Mouse (Mus musculus) lung, embryonic 15.5 days (tissue): ENCODE measurements around the gene Chn1. TPM values are rescaled to one million over a fixed set of nuclear protein-coding genes. Genes with fewer than 3 reads are reported as not detected.

Experiments
- ATAC-seq: fragments of 200-750 bp; cut with Nextera tagmentation; 2 replicates; pipeline ENCODE4 v1.8.0; 2017; ENCODE audit warnings: moderate number of reproducible peaks, borderline replicate concordance; ENCODE audit not compliant: low FRiP score, low TSS enrichment; ENCODE audit errors: extremely low read depth
- H3K27ac ChIP-seq: fragments of 300-500 bp; sonication (generic); 2 replicates; pipeline ENCODE4 v1.5.1; 2015; ENCODE audit warnings: moderate library complexity, mild to moderate bottlenecking, inconsistent platforms
- H3K27me3 ChIP-seq: fragments of 300-500 bp; sonication (generic); 2 replicates; pipeline ENCODE4 v1.6.1; 2015; ENCODE audit warnings: inconsistent platforms
- H3K36me3 ChIP-seq: fragments of 300-500 bp; sonication (generic); 2 replicates; pipeline ENCODE4 v1.6.1; 2015; ENCODE audit warnings: inconsistent platforms
- H3K4me1 ChIP-seq: fragments of 300-500 bp; sonication (generic); 2 replicates; pipeline ENCODE4 v1.6.1; 2015; ENCODE audit warnings: inconsistent platforms
- H3K4me2 ChIP-seq: fragments of 300-500 bp; sonication (generic); 2 replicates; pipeline ENCODE4 v1.6.1; 2015; ENCODE audit warnings: inconsistent platforms, mild to moderate bottlenecking, moderate library complexity
- H3K4me3 ChIP-seq: fragments of 300-500 bp; sonication (generic); 2 replicates; pipeline ENCODE4 v1.5.1; 2015; ENCODE audit warnings: mild to moderate bottlenecking, inconsistent platforms
- H3K9ac ChIP-seq: fragments of 300-500 bp; sonication (generic); 2 replicates; pipeline ENCODE4 v1.6.1; 2015; ENCODE audit warnings: inconsistent platforms
- H3K9me3 ChIP-seq: fragments of 300-500 bp; sonication (generic); 2 replicates; pipeline ENCODE4 v1.6.1; 2016; ENCODE audit warnings: inconsistent platforms
- WGBS: fragments of 180-500 bp; shearing (Covaris S2); methylation state at CpG from one replicate; pipeline ENCODE4 v1.1.7; 2015; 5-methylcytosine and 5-hydroxymethylcytosine counted together
- polyA plus RNA-seq: library from polyadenylated mRNA; unstranded; fragments of >200 nt; fragmentation: Nextera tagmentation; extraction: Ambion mirVana; gene quantifications from 2 replicates; pipeline ENCODE4 v1.2.1, GENCODE M21; 2015

Chn1 gene
- polyA plus RNA-seq, 1 experiment from 2014 or later = 60.8 TPM

DNA sequence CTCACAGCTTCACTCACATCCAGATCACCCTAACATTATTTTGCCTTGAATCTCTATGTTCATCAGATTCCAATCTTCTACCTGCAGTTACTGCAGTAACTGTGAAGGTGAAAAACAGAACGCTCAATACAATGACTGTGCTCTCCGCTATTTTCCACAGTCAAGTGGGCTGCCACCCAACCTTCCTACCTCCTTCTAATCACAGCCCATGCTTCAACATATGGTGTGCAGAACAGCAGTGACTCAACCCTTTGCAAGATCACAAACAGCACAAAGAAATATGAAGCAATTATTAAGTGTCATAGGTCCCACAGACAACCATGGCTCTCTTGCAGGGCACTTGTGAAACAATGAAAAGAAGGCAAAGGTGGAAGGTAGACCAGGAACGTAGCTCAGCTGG lies 33.9 kb downstream of the Chn1 start:
- Histone ChIP-seq H3K27me3 (no peaks in the 10 kb centered on the region), H3K4me3 (no peak overlapping the region), H3K4me2 (no peak overlapping the region), H3K36me3 (no peaks in the 10 kb centered on the region), H3K27ac (no peak overlapping the region), H3K9ac (no peak overlapping the region), H3K9me3 (no peaks in the 10 kb centered on the region), H3K4me1 (peaks cover 22% of the 10 kb centered on the region)
- ATAC-seq = no peak
- WGBS = 84% methylated on average over 3 of the region's 3 CpGs

DNA sequence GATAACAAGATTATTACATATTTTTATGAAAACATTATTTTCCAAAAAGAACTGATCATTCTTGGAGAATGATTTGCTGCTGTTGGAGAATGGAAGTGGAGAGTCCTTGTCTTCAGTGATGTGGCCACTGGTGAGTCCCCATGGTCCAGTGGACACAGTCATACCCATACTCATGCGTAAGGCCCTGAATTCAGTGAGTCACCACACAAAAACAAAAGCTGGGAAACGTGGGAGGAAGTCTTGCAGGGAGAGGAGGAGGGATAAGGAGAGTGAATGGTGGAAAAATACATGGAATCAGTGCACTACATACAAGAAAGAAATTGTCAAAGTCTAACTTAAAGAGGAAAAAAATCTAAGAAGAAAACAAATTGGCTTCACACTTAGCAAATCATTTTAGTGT lies 47.3 kb downstream of the Chn1 start:
- no peaks in the 10 kb centered on the region for H3K9me3 ChIP-seq
- H3K4me3 ChIP-seq = no peak overlapping the region
- 76% methylated on average over 2 of the region's 2 CpGs for WGBS
- no peak overlapping the region for H3K9ac ChIP-seq
- H3K4me1 ChIP-seq = peaks cover 12% of the 10 kb centered on the region; the same call in 1 of the 2 replicates
- no peak overlapping the region for H3K27ac ChIP-seq
- no peaks in the 10 kb centered on the region for H3K27me3 ChIP-seq
- H3K4me2 ChIP-seq = no peak overlapping the region
- ATAC-seq = no peak
- H3K36me3 ChIP-seq = no peaks in the 10 kb centered on the region

- no peak overlapping the region for H3K27ac ChIP-seq
- no peak for ATAC-seq
Observed at GRCm38 (mm10) chr2:73724934-73725333, 50.2 kb downstream of the Chn1 start.

DNA sequence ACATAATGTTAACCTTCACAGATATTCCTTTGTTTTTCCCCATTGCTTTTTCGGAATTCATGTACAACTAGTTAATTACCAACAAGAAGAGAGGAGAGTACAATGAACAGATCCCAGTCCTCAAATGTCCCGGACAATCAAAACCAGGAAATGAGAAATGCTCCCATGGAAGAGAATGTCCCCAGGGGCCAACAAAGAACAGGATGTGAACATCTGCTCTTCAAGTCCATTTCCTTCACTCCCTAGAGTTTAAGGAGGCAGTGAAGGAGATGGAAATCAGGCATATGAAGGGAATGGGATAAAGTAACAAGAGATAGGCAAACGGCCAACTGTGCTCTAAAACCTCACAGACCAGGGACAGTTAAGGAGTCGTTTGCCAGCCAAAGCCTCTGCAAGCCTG lies 53.3 kb downstream of the Chn1 start:
- no peak for ATAC-seq
- Histone ChIP-seq H3K4me2 (no peak overlapping the region), H3K4me1 (peaks cover 15% of the 10 kb centered on the region)

More at GRCm38 (mm10) chr2:73724934-73725333, 50.2 kb downstream of the Chn1 start:
- H3K4me3 ChIP-seq = no peak overlapping the region
- no peak overlapping the region for H3K9ac ChIP-seq
- 53% methylated on average over 3 of the region's 3 CpGs for WGBS
- no peaks in the 10 kb centered on the region for H3K9me3 ChIP-seq
- H3K4me1 ChIP-seq = peaks cover 15% of the 10 kb centered on the region
- H3K27me3 ChIP-seq = no peaks in the 10 kb centered on the region
- H3K36me3 ChIP-seq = no peaks in the 10 kb centered on the region
- H3K4me2 ChIP-seq = no peak overlapping the region

DNA sequence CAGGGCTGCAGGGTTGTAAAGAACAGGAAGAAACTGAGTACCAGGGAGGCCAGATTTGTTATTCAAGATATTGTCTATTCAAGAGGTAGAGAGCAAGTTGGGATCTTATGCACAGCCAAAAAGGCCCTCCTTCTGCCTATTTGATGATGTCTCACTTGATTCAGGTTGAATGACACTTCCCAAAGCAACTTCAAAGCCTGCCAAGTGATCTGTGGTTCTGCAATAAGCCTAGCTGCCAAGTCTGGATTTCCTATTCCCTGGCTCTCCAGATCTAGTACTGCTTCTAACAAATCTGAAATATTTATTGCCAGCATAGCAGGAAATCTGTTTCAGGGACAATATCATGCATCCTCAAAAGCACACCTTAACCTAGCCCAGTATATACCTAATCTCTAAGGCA lies 62.7 kb downstream of the Chn1 start:
- ATAC-seq = no peak
- Histone ChIP-seq H3K9me3 (no peaks in the 10 kb centered on the region), H3K9ac (no peak overlapping the region)

More for the DNA sequence above, 53.3 kb downstream of the Chn1 start:
- H3K36me3 ChIP-seq = no peaks in the 10 kb centered on the region
- H3K4me3 ChIP-seq = no peak overlapping the region
- no peaks in the 10 kb centered on the region for H3K27me3 ChIP-seq
- H3K27ac ChIP-seq = peak overlapping the region; percentile 34
- H3K9ac ChIP-seq = no peak overlapping the region
- H3K9me3 ChIP-seq = no peaks in the 10 kb centered on the region
- 25% methylated on average over 4 of the region's 4 CpGs for WGBS

GRCm38 (mm10) chr2:73693045-73693444 lies 82.1 kb downstream of the Chn1 start:
- 39% methylated on average over 4 of the region's 4 CpGs for WGBS
- H3K4me2 ChIP-seq = no peak overlapping the region
- no peaks in the 10 kb centered on the region for H3K9me3 ChIP-seq
- H3K27ac ChIP-seq = no peak overlapping the region
- no peak for ATAC-seq
- H3K27me3 ChIP-seq = no peaks in the 10 kb centered on the region
- no peaks in the 10 kb centered on the region for H3K4me1 ChIP-seq
- H3K9ac ChIP-seq = no peak overlapping the region
- no peaks in the 10 kb centered on the region for H3K36me3 ChIP-seq
- H3K4me3 ChIP-seq = no peak overlapping the region

More for the DNA sequence above, 62.7 kb downstream of the Chn1 start:
- H3K27me3 ChIP-seq = no peaks in the 10 kb centered on the region
- H3K4me3 ChIP-seq = no peak overlapping the region
- H3K36me3 ChIP-seq = no peaks in the 10 kb centered on the region
- H3K27ac ChIP-seq = no peak overlapping the region
- H3K4me1 ChIP-seq = no peaks in the 10 kb centered on the region
- H3K4me2 ChIP-seq = no peak overlapping the region

- Histone ChIP-seq H3K27me3 (no peaks in the 10 kb centered on the region), H3K4me2 (no peak overlapping the region), H3K9me3 (no peaks in the 10 kb centered on the region), H3K4me1 (no peaks in the 10 kb centered on the region), H3K36me3 (no peaks in the 10 kb centered on the region), H3K4me3 (no peak overlapping the region), H3K9ac (no peak overlapping the region), H3K27ac (no peak overlapping the region)
- no peak for ATAC-seq
- WGBS = 77% methylated on average over 6 of the region's 6 CpGs
Observed at GRCm38 (mm10) chr2:73690783-73691604, 84.2 kb downstream of the Chn1 start.

DNA sequence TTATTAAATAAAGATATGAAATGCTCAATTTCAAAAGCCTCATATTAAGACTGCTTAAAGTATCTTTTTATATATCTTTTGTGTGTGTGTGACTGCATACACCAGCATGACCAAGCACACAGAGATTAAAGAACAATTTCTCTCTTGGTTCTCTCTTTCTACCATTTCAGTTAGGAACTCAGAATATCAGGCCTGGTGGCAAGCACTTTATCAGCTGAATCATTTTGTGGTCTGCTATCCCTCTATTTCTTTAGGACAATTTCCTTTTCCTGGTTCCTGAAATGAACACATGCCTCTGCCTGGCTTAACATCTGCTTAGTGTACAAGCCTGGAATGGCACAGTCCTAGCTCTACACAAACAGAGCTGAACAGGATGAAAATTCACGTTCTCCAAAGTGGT lies 92.6 kb downstream of the Chn1 start:
- H3K27ac ChIP-seq = no peak overlapping the region
- H3K9ac ChIP-seq = no peak overlapping the region
- H3K27me3 ChIP-seq = no peaks in the 10 kb centered on the region
- WGBS = 22% methylated on average over 1 of the region's 1 CpGs
- H3K9me3 ChIP-seq = no peaks in the 10 kb centered on the region
- H3K4me2 ChIP-seq = no peak overlapping the region
- no peaks in the 10 kb centered on the region for H3K36me3 ChIP-seq
- no peak overlapping the region for H3K4me3 ChIP-seq
- H3K4me1 ChIP-seq = peaks cover 20% of the 10 kb centered on the region
- no peak for ATAC-seq

DNA sequence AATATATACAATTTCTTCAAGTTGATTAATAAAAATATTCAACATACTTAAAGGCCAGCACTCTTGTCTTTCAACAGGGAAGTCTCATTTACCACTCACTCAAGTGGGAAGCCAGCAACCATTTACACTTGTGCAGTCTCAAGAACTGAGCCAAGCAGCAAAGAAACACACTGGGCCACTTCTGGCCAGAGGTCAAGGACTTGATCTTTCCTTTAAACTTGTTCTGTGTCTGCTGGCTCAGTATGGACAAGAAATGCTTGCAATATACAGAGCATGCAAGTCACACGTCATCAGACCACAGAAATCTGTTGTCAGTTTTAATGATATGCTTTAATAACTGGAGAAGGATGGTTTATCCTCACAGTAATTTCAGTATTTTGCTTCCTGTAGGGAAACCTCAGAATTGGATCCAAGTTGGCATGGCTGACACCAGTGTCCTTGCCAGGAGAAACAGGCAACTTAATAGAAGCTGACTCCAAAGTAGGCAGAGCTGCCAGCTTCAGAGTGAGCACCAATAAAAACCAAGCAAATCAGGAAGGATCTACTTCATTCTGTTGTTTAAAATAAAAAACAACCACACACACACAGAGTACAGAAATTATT lies 94.6 kb downstream of the Chn1 start:
- Histone ChIP-seq H3K4me2 (no peak overlapping the region), H3K36me3 (no peaks in the 10 kb centered on the region), H3K4me3 (no peak overlapping the region), H3K9ac (no peak overlapping the region), H3K27me3 (no peaks in the 10 kb centered on the region), H3K27ac (no peak overlapping the region), H3K4me1 (peaks cover 23% of the 10 kb centered on the region), H3K9me3 (no peaks in the 10 kb centered on the region)
- WGBS = 33% methylated on average over 1 of the region's 1 CpGs
- peak; percentile 89; the same call in 1 of the 2 replicates for ATAC-seq

- Histone ChIP-seq H3K36me3 (no peaks in the 10 kb centered on the region), H3K9me3 (no peaks in the 10 kb centered on the region), H3K27ac (no peak overlapping the region), H3K4me3 (no peak overlapping the region), H3K27me3 (no peaks in the 10 kb centered on the region), H3K4me2 (no peak overlapping the region), H3K9ac (no peak overlapping the region), H3K4me1 (peaks cover 5% of the 10 kb centered on the region; the same call in 1 of the 2 replicates)
- no peak; the same call in 1 of the 2 replicates for ATAC-seq
- 35% methylated on average over 4 of the region's 4 CpGs for WGBS
Observed at GRCm38 (mm10) chr2:73668608-73669007, 106.5 kb downstream of the Chn1 start.

GRCm38 (mm10) chr2:73660566-73661134 lies 114.5 kb downstream of the Chn1 start:
- ATAC-seq = peak; percentile 17; the same call in 1 of the 2 replicates
- Histone ChIP-seq H3K4me1 (peaks cover 30% of the 10 kb centered on the region), H3K36me3 (no peaks in the 10 kb centered on the region), H3K9me3 (no peaks in the 10 kb centered on the region), H3K27ac (no peak overlapping the region), H3K4me3 (no peak overlapping the region), H3K9ac (no peak overlapping the region), H3K4me2 (peak overlapping the region; percentile 52), H3K27me3 (no peaks in the 10 kb centered on the region)
- WGBS = 85% methylated on average over 11 of the region's 11 CpGs
